Mouse (Mus musculus): ENCODE results near the gene Rcan3. TPM values are rescaled to one million over a fixed set of nuclear protein-coding genes. Genes with fewer than 3 reads are reported as not detected.

Gene Rcan3
- total RNA-seq, 2 experiments from 2014 or later = 10.5 to 17.2 TPM

Small RNAs within 50 kb of the gene (microRNA-seq; reads per million reads assigned to microRNA genes)
- gene Mir700 = 161 reads per million, percentile 57 among the genes with 10 or more reads in this experiment

Other genes starting within 250 kb of the Rcan3 start
- gene Clic4, start 161.0 kb downstream of the Rcan3 start, total RNA-seq (2021) = 100 to 1,000 TPM in 1 of 2 experiments, 10 to 100 TPM in 1; 73.1 to 114 TPM
- gene Srrm1, start 80.5 kb downstream of the Rcan3 start, total RNA-seq (2021) = 100 to 1,000 TPM; 101 to 125 TPM
- gene Ncmap, start 35.6 kb downstream of the Rcan3 start, total RNA-seq (2021) = not detected
- under 1 TPM; 0.36 to 0.40 TPM for gene Stpg1, start 60.9 kb upstream of the Rcan3 start, total RNA-seq (2021)
- 10 to 100 TPM; 11.3 to 21.9 TPM for gene Nipal3, start 61.2 kb upstream of the Rcan3 start, total RNA-seq (2021)
- gene Grhl3, start 139.8 kb upstream of the Rcan3 start, total RNA-seq (2021) = not detected